Mouse (Mus musculus) neural tube, postnatal 0 days (tissue): ENCODE data around the gene Gm11007. TPM values are rescaled to one million over a fixed set of nuclear protein-coding genes. Genes with fewer than 3 reads are reported as not detected.

Experiments
- polyA plus RNA-seq: library from polyadenylated mRNA; unstranded; fragments of >200 nt; fragmentation: Nextera tagmentation; extraction: Ambion mirVana; gene quantifications from 2 replicates; pipeline ENCODE4 v1.2.1, GENCODE M21; 2015

The Gm11007 gene
- 3.1 TPM in 1 of 2 replicates, not detected in the other for polyA plus RNA-seq

GRCm38 (mm10) chr2:175643678-175644077, at the start of gene Gm11007:
TSS of gene Gm11007 (plus strand) at chr2:175643978.

Other genes with a start within 250 kb of the Gm11007 start
- gene Gm4724, start 208.2 kb upstream of the Gm11007 start, polyA plus RNA-seq, result 25.7 and 38.9 TPM in 2 replicates
- 9.8 and 10.0 TPM in 2 replicates for gene Zfp965, start 174.0 kb upstream of the Gm11007 start, polyA plus RNA-seq
- gene Zfp969, start 59.7 kb downstream of the Gm11007 start, polyA plus RNA-seq, result 14.9 and 27.2 TPM in 2 replicates
- gene Gm2007, start 97.6 kb downstream of the Gm11007 start, polyA plus RNA-seq, result 3.1 TPM in 1 of 2 replicates, not detected in the other
- gene Gm14288, start 157.1 kb downstream of the Gm11007 start, polyA plus RNA-seq, result 1.8 and 2.3 TPM in 2 replicates
- gene Gm6710, start 225.2 kb downstream of the Gm11007 start, polyA plus RNA-seq, result 34.2 and 38.5 TPM in 2 replicates